Mouse (Mus musculus): Measurements from ENCODE around the gene Stk16.

Gene Stk16

DNA sequence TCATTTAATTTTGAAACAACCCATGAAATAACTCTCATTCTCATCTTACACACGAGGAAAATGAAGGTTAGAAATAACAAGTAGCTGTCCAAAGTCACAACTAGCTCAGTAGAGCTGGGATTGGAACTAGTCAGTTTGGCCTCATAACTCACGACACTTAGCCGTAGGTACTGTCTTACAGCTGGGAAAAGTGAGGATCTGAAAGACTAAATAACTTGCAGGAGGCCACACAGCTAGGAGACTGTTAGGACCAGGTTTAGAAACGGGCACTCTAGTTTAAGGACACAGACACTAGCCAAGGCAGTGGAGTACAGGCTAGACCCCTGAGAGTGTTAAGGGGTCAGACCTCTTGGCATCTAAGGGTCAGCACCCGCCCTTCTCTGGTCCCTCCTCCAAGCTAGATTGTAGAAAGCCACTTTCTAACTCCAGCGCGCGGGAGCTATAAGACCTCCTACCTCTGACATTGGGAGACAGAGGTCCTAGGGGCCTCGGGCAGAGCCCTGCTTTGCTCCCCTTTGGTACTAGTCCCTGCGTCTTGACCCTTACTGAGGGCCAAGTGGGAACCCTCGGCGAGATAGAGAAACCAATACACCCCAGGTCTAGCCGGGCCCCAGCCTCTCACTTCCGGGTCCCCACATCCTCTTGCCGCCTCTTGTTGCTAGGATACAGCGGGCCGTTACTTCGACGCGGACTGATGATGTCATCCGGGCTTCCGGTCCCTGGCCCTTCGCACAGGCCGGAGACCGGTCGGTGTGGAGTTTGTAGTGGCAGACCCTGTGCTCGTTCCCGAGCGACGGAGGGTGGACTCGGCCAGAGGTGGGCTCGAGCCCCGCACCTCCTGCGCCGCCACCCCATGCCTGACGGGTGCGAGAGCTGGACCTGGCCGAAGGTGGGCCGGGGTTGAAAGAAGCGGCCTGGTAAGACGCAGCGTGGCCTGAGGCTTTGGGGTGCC is at the start of gene Stk16, which contains the start of gene Glb1l:
Stk16 (plus strand) TSS at position 703 of the 952 bp plus-strand sequence.
Glb1l (minus strand) TSS at position 678 of the 952 bp plus-strand sequence.
- peak; percentile 94 for DNase-seq

DNA sequence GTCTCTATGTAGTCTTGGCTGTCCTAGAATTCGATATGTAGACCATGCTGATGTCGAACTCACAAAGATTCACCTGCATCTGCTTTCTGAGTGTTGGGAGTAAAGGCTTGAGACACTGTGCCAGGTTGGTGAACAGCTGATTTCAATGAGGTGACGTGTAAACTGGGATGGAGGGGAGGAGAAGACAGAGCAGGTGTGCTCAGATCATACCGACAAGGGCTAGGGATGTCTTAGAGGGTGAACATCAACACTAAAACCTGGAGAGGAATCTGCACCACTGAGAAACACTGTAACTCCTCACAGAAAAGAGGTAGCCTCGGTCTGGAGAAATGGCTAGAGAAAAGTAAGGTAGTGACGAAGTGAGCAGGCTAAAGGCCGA is 42.6 kb upstream of the Stk16 start:
- no peak for DNase-seq

DNA sequence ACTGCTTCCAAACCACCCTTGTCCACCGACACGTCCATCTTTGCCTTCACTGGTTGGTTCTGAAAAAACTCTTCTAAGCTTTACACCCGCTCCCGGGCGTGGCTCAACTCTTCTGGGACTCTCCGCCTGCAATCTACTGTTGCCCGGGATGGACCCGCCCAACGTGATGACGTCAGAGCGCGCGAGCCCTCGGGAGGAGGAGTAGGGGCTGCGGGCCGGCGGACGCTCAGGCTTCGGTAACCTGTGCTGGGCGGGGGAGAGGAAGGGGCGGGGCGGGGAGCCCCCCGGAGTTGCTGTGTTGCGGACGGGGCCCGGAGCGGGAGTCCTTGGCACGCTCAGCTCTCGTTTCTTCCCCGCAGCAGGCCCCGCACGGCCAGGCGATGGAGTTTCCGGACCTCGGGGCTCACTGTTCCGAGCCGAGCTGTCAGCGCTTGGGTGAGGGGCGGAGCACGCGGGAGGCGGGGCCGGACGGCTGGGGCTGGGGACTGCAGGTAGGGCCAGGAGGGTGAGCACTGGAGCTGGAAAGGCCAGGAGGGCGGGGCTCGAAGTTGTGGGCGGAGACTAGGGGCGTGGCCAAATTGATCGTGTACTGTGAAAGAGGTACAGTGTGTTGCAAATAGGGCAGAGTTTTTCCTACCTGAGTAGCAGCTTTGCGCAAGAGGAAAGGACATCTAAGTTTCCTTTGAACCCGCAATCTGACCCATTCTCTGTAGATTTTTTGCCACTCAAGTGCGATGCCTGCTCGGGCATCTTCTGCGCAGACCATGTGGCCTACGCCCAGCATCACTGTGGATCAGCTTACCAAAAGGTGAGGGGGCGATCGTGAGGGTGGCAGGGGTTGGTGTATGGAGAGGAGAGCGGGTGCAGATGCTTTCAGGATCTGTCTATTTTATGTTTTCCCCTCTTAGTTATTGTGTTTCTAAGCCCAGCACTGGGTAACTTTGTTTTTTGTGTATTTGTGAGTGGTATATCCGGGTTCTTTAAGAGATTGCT is 41.9 kb upstream of the Stk16 start, which contains the start of gene Zfand2b:
Zfand2b (plus strand) TSS at position 175 of the 993 bp plus-strand sequence.
- peak; percentile 99 for DNase-seq

DNA sequence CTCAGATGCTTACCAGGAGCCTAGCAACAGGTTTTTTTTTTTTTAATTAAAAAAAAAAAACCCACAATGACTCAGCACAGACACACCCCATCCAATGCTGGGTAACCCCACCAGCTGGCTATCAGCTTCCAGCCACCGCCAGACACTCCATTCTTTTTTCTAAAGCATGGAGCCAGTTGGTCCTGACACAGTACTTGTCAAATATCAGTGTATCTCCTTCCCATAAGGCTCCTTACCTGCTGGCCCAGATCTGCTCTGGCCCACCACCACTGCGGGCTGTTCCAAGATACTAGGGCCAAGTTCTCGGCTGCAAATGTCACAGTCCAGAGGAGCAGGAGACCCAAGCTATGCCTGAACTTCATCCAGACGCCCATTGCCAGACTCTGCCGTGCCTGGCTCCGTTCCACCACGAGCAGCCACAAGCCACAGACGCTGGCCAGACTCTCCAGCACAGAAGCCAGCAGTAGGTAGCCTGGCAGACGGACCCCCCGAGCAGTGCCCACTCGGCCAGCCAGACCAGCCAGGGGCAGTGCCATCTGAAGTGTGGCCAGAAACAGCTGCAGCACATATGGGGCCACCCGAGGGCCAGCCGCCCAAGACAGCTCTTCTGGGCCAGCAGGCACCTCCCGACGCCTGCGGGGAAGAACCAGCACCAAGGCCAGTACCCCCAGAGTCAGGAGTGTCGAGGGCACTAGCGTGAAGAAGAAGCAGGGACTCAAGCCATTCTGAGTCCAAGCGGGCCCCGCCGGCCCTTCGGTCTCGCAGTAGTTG is 31.1 kb upstream of the Stk16 start:
- peak; percentile 83 for DNase-seq

DNA sequence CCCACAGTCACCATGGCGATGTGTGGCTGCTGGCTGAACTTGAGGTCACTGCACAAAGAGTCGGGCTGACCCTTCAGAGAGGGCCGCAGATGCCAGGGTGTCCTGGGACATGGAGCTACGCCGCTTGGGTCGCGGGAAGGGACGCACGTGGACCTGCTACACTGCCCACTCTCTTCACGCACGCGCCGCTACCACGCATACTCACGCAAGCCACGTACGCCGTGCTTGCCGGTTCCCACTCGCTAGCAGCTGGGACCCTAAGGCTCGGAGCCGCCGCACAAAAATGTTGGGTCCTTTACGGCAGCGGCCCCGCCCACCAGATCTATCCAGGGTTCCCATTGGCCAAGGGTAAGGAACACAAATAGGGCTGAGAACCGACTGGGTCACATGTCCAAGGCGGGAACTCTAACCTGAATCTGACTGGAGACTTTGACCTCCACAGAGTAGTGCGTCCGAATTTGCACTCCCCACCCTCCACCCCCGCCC is 30.5 kb upstream of the Stk16 start, which contains the start of gene Abcb6:
Abcb6 (minus strand) TSS at position 288 of the 486 bp plus-strand sequence.
- peak; percentile 95 for DNase-seq

GRCm38 (mm10) chr1:75180741-75181140 is 29.9 kb upstream of the Stk16 start:
- no peak for DNase-seq

DNA sequence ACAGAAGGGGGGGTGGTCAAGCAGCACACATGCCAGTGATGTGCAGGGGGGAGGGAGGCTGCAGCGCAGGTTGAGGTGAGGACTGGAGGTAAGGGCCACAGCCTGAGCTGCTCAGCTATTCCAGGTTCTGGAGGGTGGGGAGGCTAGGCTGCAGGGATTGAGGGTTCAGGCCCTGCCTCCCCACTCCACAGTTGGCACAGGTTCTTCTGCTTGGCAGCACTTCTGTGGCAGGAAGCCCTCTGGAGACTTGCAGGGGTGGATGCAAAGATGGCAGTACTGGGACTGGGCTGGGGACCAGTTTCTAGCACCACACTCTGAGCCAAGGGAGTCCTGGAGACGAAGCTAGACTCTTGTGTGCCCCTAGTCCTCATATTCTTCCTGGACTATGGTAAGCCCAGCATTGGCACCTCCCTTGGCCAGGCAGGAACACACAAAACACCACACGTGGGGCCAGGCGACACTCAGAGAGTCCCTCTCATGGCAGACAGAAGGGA is 29.2 kb upstream of the Stk16 start:
- DNase-seq, result no peak

DNA sequence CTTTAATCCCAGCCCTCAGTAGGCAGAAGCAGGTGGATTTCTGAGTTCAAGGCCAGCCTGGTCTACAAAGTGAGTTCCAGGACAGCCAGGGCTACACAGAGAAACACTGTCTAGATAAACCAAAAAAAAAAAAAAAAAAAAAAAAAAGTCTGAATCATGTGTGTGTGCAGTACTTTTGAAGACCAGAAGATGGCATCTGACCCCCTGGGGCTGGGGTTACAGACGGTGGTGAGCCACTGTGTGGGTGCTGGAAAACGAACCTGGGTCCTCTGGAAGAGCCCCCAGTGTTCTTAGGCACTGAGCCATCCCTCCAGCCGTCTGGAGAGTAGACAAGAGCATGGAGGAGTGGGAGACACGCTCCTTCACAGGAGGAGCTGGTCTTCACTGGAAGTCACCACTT is 28.5 kb upstream of the Stk16 start:
- no peak for DNase-seq

- no peak for DNase-seq
Measured at GRCm38 (mm10) chr1:75185495-75185894, 25.1 kb upstream of the Stk16 start.

GRCm38 (mm10) chr1:75187126-75187525 is 23.5 kb upstream of the Stk16 start:
- no peak for DNase-seq

DNA sequence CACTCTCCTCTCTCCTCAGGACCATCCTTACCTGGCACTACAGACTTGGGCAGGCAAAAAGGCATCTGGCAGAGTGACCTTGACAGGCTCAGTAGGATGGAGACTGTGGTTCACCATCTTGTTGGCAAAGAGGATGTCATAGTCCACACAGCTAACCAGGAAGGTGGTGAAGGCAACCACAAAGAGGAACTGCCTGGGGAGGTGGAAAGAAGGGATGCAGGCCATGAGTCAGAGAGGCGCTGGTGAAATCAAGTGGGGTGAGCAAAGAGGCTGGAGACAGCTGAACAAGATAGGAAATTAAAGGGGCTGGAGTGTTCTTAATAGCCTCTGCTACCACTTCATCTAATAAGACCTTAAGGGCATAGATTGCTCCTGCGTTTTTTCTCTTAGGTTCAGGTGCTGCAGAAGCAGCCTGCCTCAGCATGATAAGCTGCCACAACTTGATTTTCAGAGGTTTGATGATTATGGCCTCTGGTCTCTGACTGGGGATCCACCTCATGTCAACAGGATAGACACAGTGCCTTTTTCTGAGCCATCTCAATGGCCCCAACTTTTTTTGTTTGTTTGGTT is 22.6 kb upstream of the Stk16 start:
- DNase-seq, result no peak

DNA sequence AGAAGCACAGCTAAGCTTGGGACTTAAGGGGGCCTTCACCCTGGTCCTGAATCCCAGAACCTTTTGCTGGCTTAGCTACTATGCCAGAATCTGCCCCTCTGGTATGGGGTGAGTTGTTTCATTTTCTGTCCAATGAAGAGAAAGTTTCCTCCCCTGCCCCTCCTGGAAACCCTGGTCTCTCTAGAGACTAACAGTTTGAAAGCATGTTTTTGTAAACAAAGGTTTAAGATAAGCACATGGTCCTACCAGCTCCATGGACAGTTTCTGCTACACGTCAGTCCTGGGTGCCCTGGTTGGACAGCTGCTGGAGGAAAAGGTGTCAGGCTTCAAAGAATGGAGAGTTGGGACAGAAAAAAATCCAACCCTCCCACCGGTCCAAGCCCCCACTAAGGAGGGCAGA is 20.1 kb upstream of the Stk16 start:
- no peak for DNase-seq

DNA sequence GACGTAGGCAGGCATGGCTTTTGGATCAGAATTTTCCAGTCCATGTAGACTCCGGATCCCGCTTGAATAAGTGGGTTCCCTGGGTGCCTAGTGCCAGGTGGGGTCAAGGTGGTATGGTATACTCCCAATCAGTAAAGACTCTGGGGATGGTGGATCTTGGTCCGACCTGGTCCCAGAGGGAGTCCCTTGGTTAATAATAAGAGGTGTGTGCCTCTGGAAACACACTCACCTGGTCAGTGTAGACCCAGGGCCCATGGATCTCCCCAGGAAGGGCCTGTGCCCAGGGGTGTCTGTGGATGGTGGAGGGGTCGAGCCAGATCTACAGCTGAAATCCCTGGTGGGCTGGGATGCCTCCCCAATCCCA is 19.4 kb upstream of the Stk16 start:
- DNase-seq, result no peak

DNA sequence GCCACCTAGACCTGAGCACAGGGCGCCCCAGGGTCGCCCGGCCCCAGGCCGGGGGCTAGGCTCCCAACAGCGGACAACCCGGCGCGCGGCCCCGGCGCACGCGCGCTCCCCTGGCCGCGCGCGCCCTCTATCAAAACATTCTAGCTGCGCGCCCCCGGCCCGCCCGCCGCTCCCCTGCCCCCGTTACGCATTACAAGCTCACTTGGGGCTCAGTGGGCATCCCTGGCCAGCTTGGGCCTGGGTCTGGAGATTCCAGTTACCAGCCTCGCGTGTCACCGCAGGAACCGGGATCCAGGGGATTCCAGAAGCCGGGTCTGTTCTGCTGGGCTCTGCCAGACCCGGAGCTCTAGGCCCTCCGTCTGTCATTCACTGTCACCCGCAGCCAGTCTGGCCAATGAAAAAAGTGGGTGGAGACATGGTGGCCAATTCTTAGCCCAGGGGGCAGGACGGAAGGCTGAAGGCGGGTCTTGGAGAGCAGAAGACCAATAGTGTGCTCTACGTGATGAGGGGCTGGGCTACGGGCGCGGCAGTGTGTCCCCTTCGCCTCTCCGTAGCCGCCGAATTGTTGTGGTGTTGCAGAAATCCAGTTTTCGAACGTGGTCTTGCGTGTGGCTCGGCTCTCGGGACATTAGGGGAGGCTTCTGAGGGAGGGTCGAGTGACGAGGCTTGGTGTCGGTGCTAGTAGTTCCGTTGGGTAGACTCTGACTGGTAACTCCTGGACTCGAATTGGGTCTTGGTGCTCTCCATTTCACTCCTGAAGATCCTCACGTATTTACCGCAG is 18.8 kb upstream of the Stk16 start, which contains the start of the genes Ankzf1 and Atg9a:
Ankzf1 (plus strand) TSS at position 530 of the 781 bp plus-strand sequence.
Atg9a (minus strand) TSS at position 575 of the 781 bp plus-strand sequence.
- peak; percentile 97 for DNase-seq

DNA sequence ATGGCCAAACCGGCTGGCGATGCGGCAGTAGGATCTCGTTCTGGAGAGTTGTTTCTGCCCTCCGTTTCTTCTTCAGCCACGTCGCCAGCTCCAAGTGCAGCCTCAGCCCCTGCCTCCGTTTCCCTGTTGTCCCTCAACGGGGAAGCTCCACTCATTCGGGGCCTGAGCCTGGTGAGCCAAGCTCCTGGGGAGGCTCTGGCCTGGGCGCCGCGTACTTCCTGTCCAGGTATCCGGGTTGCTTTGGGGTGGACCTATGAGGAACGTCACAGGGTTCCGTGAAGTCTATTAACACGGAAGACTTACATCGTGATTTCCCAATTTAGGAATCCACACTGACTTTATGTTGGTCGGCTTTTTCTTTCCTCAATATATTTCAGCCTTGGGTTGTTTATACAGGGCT is 18.2 kb upstream of the Stk16 start:
- peak; percentile 69 for DNase-seq

DNA sequence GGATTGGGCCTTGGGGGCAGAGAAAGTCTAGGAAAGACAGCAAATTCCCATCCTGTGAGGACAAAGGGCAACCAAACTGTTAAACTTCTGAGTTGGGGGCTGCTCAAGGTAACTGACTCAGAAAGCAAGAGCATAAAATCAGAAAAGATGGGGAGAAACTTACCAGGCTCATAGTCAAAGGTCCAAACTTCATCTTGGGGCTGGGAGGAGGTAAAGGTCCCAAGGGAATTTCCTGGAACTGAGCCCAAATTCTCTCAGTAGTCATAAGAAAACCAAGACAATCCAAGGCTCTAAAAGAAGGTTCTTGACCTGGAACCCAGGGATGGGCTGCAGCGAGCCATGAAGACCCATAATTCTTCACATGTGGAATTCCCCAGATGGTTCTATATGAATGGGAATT is 9.4 kb upstream of the Stk16 start:
- DNase-seq, result no peak

DNA sequence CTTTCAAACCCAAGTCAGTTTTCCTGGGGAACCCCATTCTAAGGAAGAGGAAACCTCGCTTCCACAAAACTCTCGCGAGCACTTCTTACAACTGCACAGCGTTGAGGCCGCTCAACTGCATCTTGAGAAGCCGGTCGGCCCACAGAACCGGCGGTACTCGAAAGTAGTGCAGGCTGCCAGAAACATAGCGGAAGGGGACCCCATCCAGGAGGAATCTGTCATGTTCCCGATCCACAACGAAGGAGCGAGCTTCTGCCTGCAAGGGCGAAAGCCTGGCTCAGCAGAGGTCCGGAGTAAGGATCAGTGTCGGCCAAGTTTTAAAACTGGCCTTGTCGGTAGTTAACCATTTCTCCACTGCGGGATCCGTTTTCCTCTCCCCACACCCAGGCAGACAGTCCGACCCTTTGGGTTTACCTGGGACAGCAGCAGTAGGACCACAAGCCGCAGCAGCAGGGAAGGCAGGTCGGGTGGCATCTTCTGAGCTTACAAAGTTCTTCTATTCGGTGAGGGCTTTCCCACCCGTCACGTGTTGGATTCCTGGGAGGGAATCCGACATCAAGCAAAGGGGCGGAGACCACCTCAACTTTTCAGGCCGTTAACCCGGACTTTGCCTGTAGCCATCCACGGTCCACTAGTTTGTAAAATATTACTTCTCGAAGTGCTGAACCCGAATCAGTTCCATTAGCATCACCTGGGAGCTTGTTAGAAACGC is 1.5 kb upstream of the Stk16 start:
- peak; percentile 42 for DNase-seq

DNA sequence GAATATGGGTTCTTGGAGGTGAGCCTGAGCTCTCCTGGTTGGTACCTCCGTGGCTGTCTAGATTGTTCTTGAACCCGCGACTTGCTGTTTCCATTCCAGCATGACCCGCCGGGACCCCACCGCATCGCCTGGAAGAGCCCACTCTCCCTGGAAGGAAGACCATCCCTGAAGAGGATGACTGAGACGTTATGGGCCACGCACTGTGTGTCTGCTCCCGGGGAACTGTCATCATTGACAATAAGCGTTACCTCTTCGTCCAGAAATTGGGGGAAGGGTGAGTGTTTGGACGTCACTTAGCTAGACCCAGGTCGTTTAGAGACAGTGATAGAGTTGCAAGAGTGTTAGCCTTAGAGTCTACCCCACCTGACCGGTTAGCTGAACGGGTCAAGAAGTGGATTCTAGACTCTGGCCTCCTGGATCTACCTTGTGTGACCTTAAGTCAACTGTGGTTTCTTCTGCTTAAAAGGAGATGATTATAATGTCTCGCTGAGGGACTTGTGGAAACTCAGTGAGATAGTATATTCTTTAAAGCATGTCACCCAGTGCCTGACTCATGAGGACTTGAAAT is 587 bp downstream of the Stk16 start:
- no peak for DNase-seq

- peak; percentile 48 for DNase-seq
Measured at GRCm38 (mm10) chr1:75212542-75212941, 1.9 kb downstream of the Stk16 start.

GRCm38 (mm10) chr1:75213096-75213495 is 2.5 kb downstream of the Stk16 start:
- DNase-seq, result peak; percentile 77
